Mouse (Mus musculus): ENCODE measurements at regions not wholly inside any gene's neighbourhood (a gene's known extent, or its start where the extent isn't known, plus 50 kb on each side); places are given as distances from the start of the nearest gene placed in this dataset.

DNA sequence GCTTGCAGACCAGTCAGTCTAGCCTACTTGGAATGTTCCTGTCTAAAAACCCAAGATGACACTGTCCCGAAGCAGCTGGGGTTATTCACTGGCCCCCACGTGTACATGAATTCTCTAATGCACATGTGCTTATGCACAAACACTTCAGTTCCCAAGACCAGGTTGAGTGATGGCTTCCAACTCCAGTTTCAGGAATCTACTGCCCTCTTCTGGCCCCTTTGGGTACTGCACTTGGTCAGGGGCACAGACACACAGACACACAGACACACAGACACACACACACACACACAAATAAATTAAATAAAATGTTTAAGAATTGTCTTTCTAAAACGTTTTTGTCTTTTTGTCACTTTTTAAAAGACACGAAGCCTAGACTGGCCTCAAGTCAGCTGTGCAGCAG is 87.5 kb upstream of the Map4k3 start:
- no peak for TF ChIP-seq POLR2A (IDR thresholded peaks at IDR 0.05; ENCODE audit: insufficient read length, low read depth)
- no peak for TF ChIP-seq CEBPB (IDR thresholded peaks at IDR 0.05; ENCODE audit: insufficient read depth, poor library complexity, severe bottlenecking)
- no peak for TF ChIP-seq TCF12 (IDR thresholded peaks at IDR 0.05; ENCODE audit: insufficient read depth, poor library complexity, severe bottlenecking)
- TF ChIP-seq MYOG (IDR thresholded peaks at IDR 0.05; ENCODE audit: control insufficient read depth in 1 of 3, insufficient read depth in 1 of 3, insufficient read length in 2 of 3, low read depth in 2 of 3): no peak
- no peak for TF ChIP-seq MAX (IDR thresholded peaks at IDR 0.05; ENCODE audit: low read depth)
- no peak for TF ChIP-seq E2F4 (IDR thresholded peaks at IDR 0.05; ENCODE audit: insufficient read depth)
- no peak for TF ChIP-seq MYOD1 (IDR thresholded peaks at IDR 0.05; ENCODE audit: control insufficient read depth in 1 of 3, insufficient read length in 2 of 3, low read depth in 2 of 3)
- TF ChIP-seq USF1 (IDR thresholded peaks at IDR 0.05; ENCODE audit: low read depth): no peak
- TF ChIP-seq POLR2AphosphoS2 (IDR thresholded peaks at IDR 0.05; ENCODE audit: insufficient read length, low read depth): no peak
- TF ChIP-seq SRF (IDR thresholded peaks at IDR 0.05; ENCODE audit: control insufficient read depth, insufficient read length, low read depth): no peak
